Mouse (Mus musculus) bone marrow, adult 2 months (tissue): ENCODE data around the gene Ubd.

Source experiments
- CTCF ChIP-seq: fragments of 200-500 bp; IDR thresholded peaks from 2 replicates; pipeline ENCODE4 v1.5.1; 2011; ENCODE audit warnings: low read length, control low read depth; ENCODE audit not compliant: control insufficient read depth, insufficient read depth
- POLR2A ChIP-seq: fragments of 200-500 bp; IDR thresholded peaks from 2 replicates; pipeline ENCODE4 v1.6.1; 2011; ENCODE audit warnings: low read depth, mild to moderate bottlenecking, control low read depth, low read length, borderline replicate concordance; ENCODE audit not compliant: control insufficient read depth

GRCm38 (mm10) chr17:37161394-37161793 is 32.3 kb upstream of the Ubd start, which contains the start of gene Olfr93:
- TF ChIP-seq CTCF = no peak
- no peak for TF ChIP-seq POLR2A
